In the genomic region with DNA sequence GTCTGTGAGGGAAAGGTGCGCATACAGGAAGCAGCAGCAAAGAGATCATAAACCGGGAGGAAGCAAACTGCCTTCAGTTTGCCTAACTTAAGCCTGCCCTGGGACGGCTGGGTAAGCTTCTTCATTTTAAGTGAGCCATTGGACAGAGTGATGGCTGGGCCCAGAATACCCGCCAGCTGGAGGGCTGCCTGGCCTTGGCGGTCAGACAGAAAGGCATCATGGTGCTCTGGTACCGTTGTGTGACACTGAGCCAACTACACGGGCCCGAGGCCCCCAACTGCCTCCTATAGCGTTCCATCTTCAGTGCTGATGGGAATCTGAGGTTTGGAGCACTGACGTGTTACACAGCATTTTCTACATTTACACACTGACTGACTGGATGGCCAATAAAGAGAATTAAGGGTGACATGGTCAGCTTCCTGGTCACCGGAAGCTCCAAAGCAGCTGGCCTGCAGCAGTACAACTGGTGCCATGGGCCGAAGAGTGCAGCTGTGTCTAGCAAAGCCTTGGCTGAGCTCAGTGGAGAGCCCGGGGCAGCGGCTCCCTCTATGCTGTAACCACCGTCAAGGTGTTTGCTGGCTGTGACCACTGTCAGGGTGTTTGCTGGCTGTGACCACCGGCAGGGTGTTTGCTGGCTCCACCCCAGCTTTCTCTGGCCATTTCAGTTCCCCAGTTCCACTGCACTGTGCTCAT, we compare ENCODE assay signal across 14 mouse cellular contexts. TPM values are rescaled to one million over a fixed set of nuclear protein-coding genes. Genes with fewer than 3 reads are reported as not detected.
A peak's percentile ranks its signal among the peaks of the same experiment; 100 is the strongest.
DNase-seq lines count a peak whose midpoint lies in the region; TF ChIP-seq lines count a peak whose summit lies in the region.
"Had no signal": no experiment of that assay in that cellular context is flagged by ENCODE, and none has a peak within 500 bp of the region (broad histone marks: within the 10 kb centered on the region; RNA-seq: fewer than 3 reads in every experiment).

No protein-coding gene starts in this region.

- 92% methylated on average over 16 of the region's 16 CpGs for WGBS in forebrain, embryonic 10.5 days

- H3K36me3 ChIP-seq in E14TG2a.4 (ENCODE audit: insufficient read depth, low read length) = no peaks in the 10 kb centered on the region
- H3K36me3 ChIP-seq in forebrain, embryonic 10.5 days (replicated peaks) = peaks cover 51% of the 10 kb centered on the region

- H3K4me3 ChIP-seq in E14TG2a.4 (replicated peaks; ENCODE audit: low read length) = 0 out of 2 replicates have a peak overlapping the region, but pooled peaks have one; percentile 27
- no peak overlapping the region for H3K4me3 ChIP-seq in forebrain, embryonic 10.5 days
- H3K4me3 ChIP-seq: embryonic facial prominence, embryonic 13.5 days; forebrain, embryonic 13.5 days; limb, embryonic 10.5 days; liver, embryonic 15.5 days had no signal

- no peak overlapping the region for H3K27ac ChIP-seq in forebrain, embryonic 10.5 days
- H3K27ac ChIP-seq: embryonic facial prominence, embryonic 13.5 days; forebrain, embryonic 13.5 days; limb, embryonic 10.5 days; liver, embryonic 15.5 days had no signal

- TF ChIP-seq CTCF in E14TG2a.4 (conservative IDR thresholded peaks at IDR 0.05; ENCODE audit: low read length) = no peak

- DNase-seq in heart, adult 18-20 months = peak; percentile 53 to 56
- DNase-seq in heart, postnatal 4 days = no peak
- peak; percentile 77 to 79 for DNase-seq in cerebellum, adult 18-20 months
- DNase-seq in gastrocnemius, adult 18-20 months (ENCODE audit: low spot score) = peak; percentile 68
- DNase-seq in spleen, adult 12 weeks (ENCODE audit: low spot score) = no peak
- DNase-seq in forebrain, embryonic 10.5 days (ENCODE audit: extremely low spot score, low spot score) = no peak
- DNase-seq: kidney, adult 8-10 months; lung, postnatal 4 days; midbrain, embryonic 14.5 days had no signal

- H3K27me3 ChIP-seq in E14TG2a.4 (ENCODE audit: insufficient read depth, low read length) = peaks cover 51% of the 10 kb centered on the region
- H3K27me3 ChIP-seq in forebrain, embryonic 10.5 days (ENCODE audit: poor library complexity, severe bottlenecking) = 0 out of 2 replicates have a peak, but pooled peaks cover 4% of the 10 kb centered on the region
- H3K27me3 ChIP-seq: embryonic facial prominence, embryonic 13.5 days; forebrain, embryonic 13.5 days; liver, embryonic 15.5 days had no signal

- peaks cover 26% of the 10 kb centered on the region for H3K4me1 ChIP-seq in E14TG2a.4 (replicated peaks; ENCODE audit: low read depth, low read length)
- peaks cover 23% of the 10 kb centered on the region for H3K4me1 ChIP-seq in forebrain, embryonic 10.5 days

- no peaks in the 10 kb centered on the region for H3K9me3 ChIP-seq in E14TG2a.4 (ENCODE audit: low read length)
- H3K9me3 ChIP-seq in forebrain, embryonic 10.5 days = no peaks in the 10 kb centered on the region
- H3K9me3 ChIP-seq: embryonic facial prominence, embryonic 13.5 days; forebrain, embryonic 13.5 days; limb, embryonic 10.5 days; liver, embryonic 15.5 days had no signal

RNA-seq across cellular contexts. Expression of gene Blm, which starts 54.3 kb away (rescaled TPM):
- 1 to 10 TPM in 1 of 2 experiments, under 1 TPM in 1; 0.94 to 1.3 TPM for total RNA-seq in heart, adult 18-20 months (2021)
- 10 to 100 TPM; 15.5 to 16.5 TPM for total RNA-seq in heart, postnatal 4 days (2021)
- total RNA-seq in gastrocnemius, adult 18-20 months (2021) = 1 to 10 TPM; 1.4 to 1.9 TPM
- polyA plus RNA-seq in forebrain, embryonic 10.5 days (2016; fragmentation: Nextera tagmentation; extraction: Ambion mirVana) = 54.7 and 55.9 TPM in 2 replicates

Comparison
In these comparisons a context has a peak if more than half of its experiments do, and no peak if none do; other contexts are left out.
1. DNase-seq: peak in heart, adult 18-20 months (2 of 2), cerebellum, adult 18-20 months (2 of 2) and gastrocnemius, adult 18-20 months (single experiment); none in heart, postnatal 4 days (single experiment), spleen, adult 12 weeks (single experiment) and forebrain, embryonic 10.5 days (single experiment).
2. RNA of gene Blm, which starts 54.3 kb away (total RNA-seq): 15.5 to 16.5 TPM in heart, postnatal 4 days; 1.4 to 1.9 TPM in gastrocnemius, adult 18-20 months and 0.94 to 1.3 TPM in heart, adult 18-20 months; every median in the first group is over 4 times any median in the second.